Mouse (Mus musculus) testis, adult 10 weeks (tissue): ENCODE measurements around the gene Flg2. TPM values are rescaled to one million over a fixed set of nuclear protein-coding genes. Genes with fewer than 3 reads are reported as not detected.

Experiments used
- polyA plus RNA-seq: library from polyadenylated mRNA; stranded (reverse); fragments of 350-450 nt; fragmentation: Illumina TruSeq; extraction: RNeasy Lipid Tissue Mini Kit (QIAGEN cat#74804); gene quantifications from one replicate; pipeline ENCODE4 v1.2.3, GENCODE M21; 2014; ENCODE audit warnings: low read depth, low replicate concordance

Gene Flg2
- polyA plus RNA-seq, result not detected

DNA sequence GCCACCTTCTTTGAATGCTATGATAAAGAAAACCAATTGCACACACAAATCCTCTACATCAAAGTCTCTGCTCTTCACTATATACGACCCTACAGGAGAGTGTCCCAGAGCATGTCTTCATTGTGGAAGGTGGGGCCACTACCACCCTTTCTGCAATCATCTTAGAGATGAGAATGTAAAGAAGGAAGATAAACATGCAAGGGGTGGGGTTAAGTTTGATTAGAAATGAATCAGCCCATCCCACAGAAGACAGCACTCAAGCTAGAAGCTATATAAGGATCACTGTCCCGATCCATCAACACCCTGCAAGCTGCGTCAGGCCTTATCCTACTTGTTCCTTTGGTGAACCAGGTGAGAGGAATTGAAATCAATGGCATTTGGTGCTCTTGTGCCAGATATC is at the start of gene Flg2:
Gene Flg2 (plus strand): TSS at position 301 of the 400 bp plus-strand sequence.

Other genes with a start within 250 kb of the Flg2 start
- gene Lce3d, start 239.9 kb upstream of the Flg2 start, polyA plus RNA-seq, result not detected
- not detected for gene Lce3e, start 230.2 kb upstream of the Flg2 start, polyA plus RNA-seq
- gene Lce3f, start 205.1 kb upstream of the Flg2 start, polyA plus RNA-seq, result not detected
- not detected for gene Crct1, start 181.6 kb upstream of the Flg2 start, polyA plus RNA-seq
- not detected for gene Lce1m, start 178.2 kb upstream of the Flg2 start, polyA plus RNA-seq
- not detected for gene Gm4858, start 128.5 kb upstream of the Flg2 start, polyA plus RNA-seq
- gene Crnn, start 52.5 kb upstream of the Flg2 start, polyA plus RNA-seq, result not detected
- gene Flg, start 76.2 kb downstream of the Flg2 start, polyA plus RNA-seq, result not detected
- gene Hrnr, start 122.5 kb downstream of the Flg2 start, polyA plus RNA-seq, result not detected
- gene Rptn, start 196.4 kb downstream of the Flg2 start, polyA plus RNA-seq, result not detected
- 0.84 TPM for gene Tchh, start 245.1 kb downstream of the Flg2 start, polyA plus RNA-seq